Mouse (Mus musculus): ENCODE data around the gene Zfp26. TPM values are rescaled to one million over a fixed set of nuclear protein-coding genes. Genes with fewer than 3 reads are reported as not detected.
A peak's percentile ranks its signal among the peaks of the same experiment; 100 is the strongest.

Zfp26 gene
- polyA plus RNA-seq, 1 experiment from 2014 or later, result 5.3 TPM

- Histone ChIP-seq H3K36me3 (ENCODE audit: control insufficient read depth, insufficient read depth) (peaks cover 29% of the 10 kb centered on the region), H3K9ac (ENCODE audit: low read depth, low read length) (no peak overlapping the region), H3K4me1 (replicated peaks; ENCODE audit: control insufficient read depth, insufficient read depth, low read length) (no peaks in the 10 kb centered on the region), H3K27me3 (replicated peaks; ENCODE audit: control insufficient read depth, insufficient read depth, low read length) (no peaks in the 10 kb centered on the region), H3K4me2 (replicated peaks; ENCODE audit: low read depth) (no peak overlapping the region), H3K27ac (ENCODE audit: low read depth, low read length) (no peak overlapping the region), H3K9me3 (ENCODE audit: control insufficient read depth) (no peaks in the 10 kb centered on the region), H3K4me3 (ENCODE audit: low read depth, low read length) (no peak overlapping the region)
- no peak for TF ChIP-seq CTCF (IDR thresholded peaks at IDR 0.05; ENCODE audit: low read depth)
- WGBS, result 88% methylated on average over 1 of the region's 1 CpGs
- ATAC-seq, result no peak
Measured at GRCm38 (mm10) chr9:20451493-20451892, 8.5 kb downstream of the Zfp26 start.

GRCm38 (mm10) chr9:20443183-20443783, 16.7 kb downstream of the Zfp26 start:
- WGBS, result 91% methylated on average over 4 of the region's 4 CpGs
- no peak overlapping the region for H3K9ac ChIP-seq (ENCODE audit: low read depth, low read length)
- peaks cover 69% of the 10 kb centered on the region for H3K36me3 ChIP-seq (ENCODE audit: control insufficient read depth, insufficient read depth)
- no peak overlapping the region for H3K27ac ChIP-seq (ENCODE audit: low read depth, low read length)
- H3K27me3 ChIP-seq (replicated peaks; ENCODE audit: control insufficient read depth, insufficient read depth, low read length), result no peaks in the 10 kb centered on the region
- no peak overlapping the region for H3K4me3 ChIP-seq (ENCODE audit: low read depth, low read length)
- H3K4me1 ChIP-seq (replicated peaks; ENCODE audit: control insufficient read depth, insufficient read depth, low read length), result no peaks in the 10 kb centered on the region
- no peak overlapping the region for H3K4me2 ChIP-seq (replicated peaks; ENCODE audit: low read depth)
- no peak for ATAC-seq
- H3K9me3 ChIP-seq (ENCODE audit: control insufficient read depth), result 0 out of 2 replicates have a peak, but pooled peaks cover 4% of the 10 kb centered on the region
- no peak for TF ChIP-seq CTCF (IDR thresholded peaks at IDR 0.05; ENCODE audit: low read depth)

- Histone ChIP-seq H3K36me3 (ENCODE audit: control insufficient read depth, insufficient read depth) (no peaks in the 10 kb centered on the region), H3K27ac (ENCODE audit: low read depth, low read length) (no peak overlapping the region), H3K27me3 (replicated peaks; ENCODE audit: control insufficient read depth, insufficient read depth, low read length) (no peaks in the 10 kb centered on the region), H3K4me1 (replicated peaks; ENCODE audit: control insufficient read depth, insufficient read depth, low read length) (no peaks in the 10 kb centered on the region), H3K9me3 (ENCODE audit: control insufficient read depth) (no peaks in the 10 kb centered on the region), H3K4me3 (ENCODE audit: low read depth, low read length) (no peak overlapping the region), H3K9ac (ENCODE audit: low read depth, low read length) (no peak overlapping the region), H3K4me2 (replicated peaks; ENCODE audit: low read depth) (no peak overlapping the region)
- 84% methylated on average over 3 of the region's 3 CpGs for WGBS
- ATAC-seq, result no peak
- no peak for TF ChIP-seq CTCF (IDR thresholded peaks at IDR 0.05; ENCODE audit: low read depth)
Measured at GRCm38 (mm10) chr9:20430004-20430403, 30.0 kb downstream of the Zfp26 start.

GRCm38 (mm10) chr9:20411460-20411859, 48.5 kb downstream of the Zfp26 start:
- no peaks in the 10 kb centered on the region for H3K4me1 ChIP-seq (replicated peaks; ENCODE audit: control insufficient read depth, insufficient read depth, low read length)
- no peak overlapping the region for H3K9ac ChIP-seq (ENCODE audit: low read depth, low read length)
- no peaks in the 10 kb centered on the region for H3K36me3 ChIP-seq (ENCODE audit: control insufficient read depth, insufficient read depth)
- WGBS, result 35% methylated on average over 1 of the region's 1 CpGs
- H3K9me3 ChIP-seq (ENCODE audit: control insufficient read depth), result no peaks in the 10 kb centered on the region
- no peak for ATAC-seq
- H3K4me2 ChIP-seq (replicated peaks; ENCODE audit: low read depth), result no peak overlapping the region
- no peak overlapping the region for H3K27ac ChIP-seq (ENCODE audit: low read depth, low read length)
- H3K27me3 ChIP-seq (replicated peaks; ENCODE audit: control insufficient read depth, insufficient read depth, low read length), result no peaks in the 10 kb centered on the region
- no peak for TF ChIP-seq CTCF (IDR thresholded peaks at IDR 0.05; ENCODE audit: low read depth)
- H3K4me3 ChIP-seq (ENCODE audit: low read depth, low read length), result no peak overlapping the region

GRCm38 (mm10) chr9:20409319-20409718, 50.6 kb downstream of the Zfp26 start:
- no peak for ATAC-seq
- no peaks in the 10 kb centered on the region for H3K27me3 ChIP-seq (replicated peaks; ENCODE audit: control insufficient read depth, insufficient read depth, low read length)

GRCm38 (mm10) chr9:20385343-20385703, 74.6 kb downstream of the Zfp26 start:
- H3K4me1 ChIP-seq (replicated peaks; ENCODE audit: control insufficient read depth, insufficient read depth, low read length), result no peaks in the 10 kb centered on the region
- no peaks in the 10 kb centered on the region for H3K27me3 ChIP-seq (replicated peaks; ENCODE audit: control insufficient read depth, insufficient read depth, low read length)
- H3K4me3 ChIP-seq (ENCODE audit: low read depth, low read length), result peak overlapping the region; percentile 75
- H3K4me2 ChIP-seq (replicated peaks; ENCODE audit: low read depth), result peak overlapping the region; percentile 91
- H3K9ac ChIP-seq (ENCODE audit: low read depth, low read length), result peak overlapping the region; percentile 72
- no peaks in the 10 kb centered on the region for H3K9me3 ChIP-seq (ENCODE audit: control insufficient read depth)
- H3K27ac ChIP-seq (ENCODE audit: low read depth, low read length), result peak overlapping the region; percentile 50; the same call in 1 of the 2 replicates
- 11% methylated on average over 16 of the region's 16 CpGs for WGBS
- TF ChIP-seq CTCF (IDR thresholded peaks at IDR 0.05; ENCODE audit: low read depth), result no peak; the same call in 1 of the 2 replicates
- ATAC-seq, result peak; percentile 61
- H3K36me3 ChIP-seq (ENCODE audit: control insufficient read depth, insufficient read depth), result no peaks in the 10 kb centered on the region

More at GRCm38 (mm10) chr9:20409319-20409718, 50.6 kb downstream of the Zfp26 start:
- Histone ChIP-seq H3K4me3 (ENCODE audit: low read depth, low read length) (no peak overlapping the region), H3K36me3 (ENCODE audit: control insufficient read depth, insufficient read depth) (no peaks in the 10 kb centered on the region), H3K9me3 (ENCODE audit: control insufficient read depth) (no peaks in the 10 kb centered on the region), H3K4me2 (replicated peaks; ENCODE audit: low read depth) (no peak overlapping the region), H3K4me1 (replicated peaks; ENCODE audit: control insufficient read depth, insufficient read depth, low read length) (no peaks in the 10 kb centered on the region), H3K27ac (ENCODE audit: low read depth, low read length) (no peak overlapping the region), H3K9ac (ENCODE audit: low read depth, low read length) (no peak overlapping the region)
- TF ChIP-seq CTCF (IDR thresholded peaks at IDR 0.05; ENCODE audit: low read depth), result no peak
- WGBS, result 73% methylated on average over 2 of the region's 2 CpGs

All from intestine, postnatal 0 days (tissue).